Mouse (Mus musculus) MEL (cell line): ENCODE data around the gene Afdn.

Source experiments
- BHLHE40 ChIP-seq: IDR thresholded peaks from 2 replicates; pipeline ENCODE4 v1.6.1; 2012; ENCODE audit warnings: low read depth, mild to moderate bottlenecking, inconsistent platforms, low read length, improper control_type of control experiment, borderline replicate concordance
- CTCF ChIP-seq, 3 experiments: IDR thresholded peaks in 2 of 3; conservative IDR thresholded peaks in 1 of 3; 2 replicates each; pipeline ENCODE4 v1.5.1; 2011 to 2012; ENCODE audit warnings: low read length in 3 of 3, low read depth in 2 of 3, mild to moderate bottlenecking in 2 of 3, improper control_type of control experiment in 1 of 3, inconsistent platforms in 1 of 3, mixed read lengths in 1 of 3, moderate library complexity in 1 of 3; ENCODE audit not compliant: control insufficient read depth in 1 of 3, insufficient read depth in 1 of 3, poor library complexity in 1 of 3, severe bottlenecking in 1 of 3
- E2F4 ChIP-seq: IDR thresholded peaks from 2 replicates; pipeline ENCODE4 v1.6.1; 2011; ENCODE audit warnings: low read depth, low read length, improper control_type of control experiment, borderline replicate concordance
- EP300 ChIP-seq, 2 experiments: IDR thresholded peaks; 2 replicates each; pipeline ENCODE4 v1.6.1; 2011; ENCODE audit warnings: improper control_type of control experiment in 2 of 2, low read length in 2 of 2, low read depth in 1 of 2, mild to moderate bottlenecking in 1 of 2
- ETS1 ChIP-seq: IDR thresholded peaks from 2 replicates; pipeline ENCODE4 v1.6.1; 2012; ENCODE audit warnings: low read depth, mild to moderate bottlenecking, inconsistent platforms, low read length, improper control_type of control experiment, moderate library complexity
- MEF2A ChIP-seq: IDR thresholded peaks from 2 replicates; pipeline ENCODE4 v1.6.1; 2014; ENCODE audit warnings: low read depth, mild to moderate bottlenecking, inconsistent platforms, low read length, improper control_type of control experiment; ENCODE audit not compliant: poor library complexity, insufficient replicate concordance, severe bottlenecking; ENCODE audit errors: extremely low read depth
- NRF1 ChIP-seq: IDR thresholded peaks from 2 replicates; pipeline ENCODE4 v1.6.1; 2014; ENCODE audit warnings: low read depth, mild to moderate bottlenecking, inconsistent platforms, low read length, improper control_type of control experiment, moderate library complexity; ENCODE audit not compliant: poor library complexity, insufficient read depth, severe bottlenecking
- POLR2A ChIP-seq, 2 experiments: IDR thresholded peaks; 2 replicates each; pipeline ENCODE4 v1.6.1; 2011 to 2012; ENCODE audit warnings: low read length in 2 of 2, mild to moderate bottlenecking in 2 of 2, control low read depth in 1 of 2, improper control_type of control experiment in 1 of 2, low read depth in 1 of 2, moderate library complexity in 1 of 2; ENCODE audit not compliant: control insufficient read depth in 1 of 2, insufficient read depth in 1 of 2, poor library complexity in 1 of 2
- RAD21 ChIP-seq: IDR thresholded peaks from 2 replicates; pipeline ENCODE4 v1.6.1; 2011; ENCODE audit warnings: mild to moderate bottlenecking, low read depth, low read length, improper control_type of control experiment

- TF ChIP-seq POLR2A (IDR thresholded peaks at IDR 0.05; ENCODE audit: control insufficient read depth in 1 of 2, insufficient read depth in 1 of 2, low read depth in 1 of 2, low read length in 2 of 2, poor library complexity in 1 of 2) (no peak), E2F4 (no peak), CTCF (IDR thresholded peaks at IDR 0.05 in 2 of 3, conservative IDR thresholded peaks at IDR 0.05 in 1 of 3; ENCODE audit: control insufficient read depth in 1 of 3, insufficient read depth in 1 of 3, low read depth in 2 of 3, low read length in 3 of 3, poor library complexity in 1 of 3, severe bottlenecking in 1 of 3) (no peak), BHLHE40 (no peak), EP300 (IDR thresholded peaks at IDR 0.05; ENCODE audit: low read depth in 1 of 2, low read length in 2 of 2) (no peak), NRF1 (no peak), ETS1 (no peak), RAD21 (no peak), MEF2A (no peak)
Measured at GRCm38 (mm10) chr17:13739981-13740380, 20.4 kb upstream of the Afdn start.
